Mouse (Mus musculus): Measurements from ENCODE around the gene Fkbp15. TPM values are rescaled to one million over a fixed set of nuclear protein-coding genes. Genes with fewer than 3 reads are reported as not detected.

Gene Fkbp15
- 16.1 and 19.1 TPM in 2 replicates for polyA plus RNA-seq (2015; fragmentation: Nextera tagmentation; extraction: Ambion mirVana)

GRCm38 (mm10) chr4:62360088-62360804 is at the start of gene Fkbp15, which contains the start of gene Slc31a1:
TSS of gene Fkbp15 (minus strand) at chr4:62360548.
TSS of gene Slc31a1 (plus strand) at chr4:62360727.

DNA sequence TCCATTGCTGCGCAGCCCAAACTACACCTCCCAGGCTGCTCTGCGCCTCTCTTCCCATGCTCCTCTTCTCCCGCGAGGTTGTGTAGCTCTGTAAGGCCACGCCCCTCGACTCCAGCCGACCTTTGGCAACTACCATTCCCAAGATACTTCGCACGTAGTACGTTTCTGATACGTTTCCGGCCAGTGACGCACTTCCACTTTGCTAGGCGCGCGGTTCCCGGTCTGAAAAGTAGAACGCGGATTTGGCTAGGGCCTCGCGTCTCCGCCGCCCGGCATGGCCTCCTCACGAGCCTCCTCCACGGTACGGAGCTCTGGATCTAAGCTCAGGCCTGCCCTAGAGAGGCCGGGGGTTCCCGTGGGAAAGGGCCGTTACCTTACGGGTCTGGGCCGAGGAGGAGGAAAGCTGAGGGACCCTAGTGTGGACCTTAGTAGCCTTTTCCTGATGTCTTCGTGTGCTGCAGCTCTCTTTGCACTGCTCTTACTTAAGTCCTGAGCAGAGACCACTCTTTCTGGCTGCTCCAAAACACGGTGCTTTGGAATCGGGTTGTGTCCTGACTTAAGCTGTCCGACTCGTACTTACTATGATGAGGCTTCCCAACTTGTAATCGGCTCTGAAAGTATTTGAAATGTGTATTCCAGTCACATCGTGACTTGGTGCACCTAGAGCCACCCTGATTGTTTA is 48.4 kb upstream of the Fkbp15 start, which contains the start of the genes Cdc26 and Prpf4:
Gene Cdc26, minus strand, starts transcription at position 42 of the 682 bp plus-strand sequence.
Gene Prpf4, plus strand, starts transcription at position 197 of the 682 bp plus-strand sequence.

GRCm38 (mm10) chr4:62262276-62262675 is 98.1 kb downstream of the Fkbp15 start, which contains the start of gene Slc31a2:
TSS of gene Slc31a2 (plus strand) at chr4:62262562.

Other genes with a start within 250 kb of the Fkbp15 start
- not detected in 2 replicates for gene Mup21, start 209.7 kb downstream of the Fkbp15 start, polyA plus RNA-seq (2015; fragmentation: Nextera tagmentation; extraction: Ambion mirVana)
- 6.3 and 6.6 TPM in 2 replicates for gene Zfp37, start 129.5 kb downstream of the Fkbp15 start, polyA plus RNA-seq (2015; fragmentation: Nextera tagmentation; extraction: Ambion mirVana)
- gene Slc31a2, start 98.0 kb downstream of the Fkbp15 start, polyA plus RNA-seq (2015; fragmentation: Nextera tagmentation; extraction: Ambion mirVana): 18.9 and 23.9 TPM in 2 replicates
- gene Slc31a1, start 179 bp upstream of the Fkbp15 start, polyA plus RNA-seq (2015; fragmentation: Nextera tagmentation; extraction: Ambion mirVana): 23.5 and 27.8 TPM in 2 replicates
- 80.3 and 86.8 TPM in 2 replicates for gene Cdc26, start 48.1 kb upstream of the Fkbp15 start, polyA plus RNA-seq (2015; fragmentation: Nextera tagmentation; extraction: Ambion mirVana)
- gene Prpf4, start 48.2 kb upstream of the Fkbp15 start, polyA plus RNA-seq (2015; fragmentation: Nextera tagmentation; extraction: Ambion mirVana): 7.8 and 8.0 TPM in 2 replicates
- gene Rnf183, start 74.7 kb upstream of the Fkbp15 start, polyA plus RNA-seq (2015; fragmentation: Nextera tagmentation; extraction: Ambion mirVana): not detected in 2 replicates
- 2.6 and 3.5 TPM in 2 replicates for gene Wdr31, start 110.3 kb upstream of the Fkbp15 start, polyA plus RNA-seq (2015; fragmentation: Nextera tagmentation; extraction: Ambion mirVana)
- gene Bspry, start 119.5 kb upstream of the Fkbp15 start, polyA plus RNA-seq (2015; fragmentation: Nextera tagmentation; extraction: Ambion mirVana): 7.5 and 8.6 TPM in 2 replicates
- 11.5 and 15.8 TPM in 2 replicates for gene Hdhd3, start 142.9 kb upstream of the Fkbp15 start, polyA plus RNA-seq (2015; fragmentation: Nextera tagmentation; extraction: Ambion mirVana)
- gene Alad, start 159.4 kb upstream of the Fkbp15 start, polyA plus RNA-seq (2015; fragmentation: Nextera tagmentation; extraction: Ambion mirVana): 56.3 and 60.7 TPM in 2 replicates
- 37.5 and 39.9 TPM in 2 replicates for gene Pole3, start 164.5 kb upstream of the Fkbp15 start, polyA plus RNA-seq (2015; fragmentation: Nextera tagmentation; extraction: Ambion mirVana)
- gene 4933430I17Rik, start 164.8 kb upstream of the Fkbp15 start, polyA plus RNA-seq (2015; fragmentation: Nextera tagmentation; extraction: Ambion mirVana): 0.16 and 0.40 TPM in 2 replicates
- gene Rgs3, start 199.3 kb upstream of the Fkbp15 start, polyA plus RNA-seq (2015; fragmentation: Nextera tagmentation; extraction: Ambion mirVana): 25.3 and 28.9 TPM in 2 replicates